Mouse (Mus musculus) stomach, embryonic 14.5 days (tissue): ENCODE measurements at regions not wholly inside any gene's neighbourhood (a gene's known extent, or its start where the extent isn't known, plus 50 kb on each side); places are given as distances from the start of the nearest gene placed in this dataset.

Experiments
- ATAC-seq: fragments of 200-750 bp; cut with Nextera tagmentation; 2 replicates; pipeline ENCODE4 v1.8.0; 2017; ENCODE audit warnings: low read depth, moderate TSS enrichment; ENCODE audit not compliant: insufficient number of reproducible peaks, insufficient read depth, low FRiP score
- H3K27ac ChIP-seq: fragments of 300-500 bp; sonication (generic); 2 replicates; pipeline ENCODE4 v1.5.1; 2014; ENCODE audit warnings: mild to moderate bottlenecking, low read length, moderate library complexity, mixed read lengths
- H3K27me3 ChIP-seq: fragments of 300-500 bp; sonication (generic); 2 replicates; pipeline ENCODE4 v1.6.1; 2014; ENCODE audit warnings: low read length, control low read depth, mixed read lengths; ENCODE audit not compliant: control insufficient read depth, insufficient read depth
- H3K36me3 ChIP-seq: fragments of 300-500 bp; sonication (generic); 2 replicates; pipeline ENCODE4 v1.6.1; 2014; ENCODE audit warnings: mild to moderate bottlenecking, control low read depth, low read length, moderate library complexity, mixed read lengths; ENCODE audit not compliant: control insufficient read depth, insufficient read depth
- H3K4me1 ChIP-seq: fragments of 300-500 bp; sonication (generic); 2 replicates; pipeline ENCODE4 v1.6.1; 2014; ENCODE audit warnings: low read length, control low read depth, mixed read lengths; ENCODE audit not compliant: control insufficient read depth, insufficient read depth
- H3K4me2 ChIP-seq: fragments of 300-500 bp; sonication (generic); replicated peaks from 2 replicates; pipeline ENCODE4 v1.6.1; 2014; ENCODE audit warnings: low read depth, low read length, control low read depth
- H3K4me3 ChIP-seq: fragments of 300-500 bp; sonication (generic); 2 replicates; pipeline ENCODE4 v1.5.1; 2014; ENCODE audit warnings: low read depth, low read length, control low read depth
- H3K9ac ChIP-seq: fragments of 300-500 bp; sonication (generic); replicated peaks from 2 replicates; pipeline ENCODE4 v1.6.1; 2014; ENCODE audit warnings: low read depth, mild to moderate bottlenecking, control low read depth, low read length, moderate library complexity, mixed read lengths
- H3K9me3 ChIP-seq: fragments of 300-500 bp; sonication (generic); 2 replicates; pipeline ENCODE4 v1.6.1; 2016; ENCODE audit warnings: low read depth, low read length, control low read depth; ENCODE audit not compliant: control insufficient read depth
- WGBS: fragments of 180-500 bp; shearing (Covaris S2); extraction: QIAGEN DNeasy Blood & Tissue Kit; methylation state at CpG from one replicate; pipeline ENCODE4 v1.1.7; 2014; 5-methylcytosine and 5-hydroxymethylcytosine counted together

- H3K4me2 ChIP-seq, result no peak overlapping the region
- no peaks in the 10 kb centered on the region for H3K9me3 ChIP-seq
- H3K9ac ChIP-seq, result no peak overlapping the region
- no peak for ATAC-seq
- no peaks in the 10 kb centered on the region for H3K36me3 ChIP-seq
- no peak overlapping the region for H3K4me3 ChIP-seq
- H3K4me1 ChIP-seq, result no peaks in the 10 kb centered on the region
- no peak overlapping the region for H3K27ac ChIP-seq
- no peaks in the 10 kb centered on the region for H3K27me3 ChIP-seq
These were observed 685.0 kb upstream of the Dpp10 start for GRCm38 (mm10) chr1:124730364-124730763.

GRCm38 (mm10) chr1:124718065-124718464 is 672.7 kb upstream of the Dpp10 start:
- 0 out of 2 replicates have a peak, but pooled peaks have one; percentile 37 for ATAC-seq
- Histone ChIP-seq H3K4me3 (no peak overlapping the region), H3K36me3 (no peaks in the 10 kb centered on the region), H3K9ac (no peak overlapping the region), H3K4me1 (no peaks in the 10 kb centered on the region), H3K27ac (no peak overlapping the region), H3K4me2 (no peak overlapping the region), H3K9me3 (no peaks in the 10 kb centered on the region), H3K27me3 (no peaks in the 10 kb centered on the region)
- WGBS, result 0% methylated on average over 1 of the region's 1 CpGs

GRCm38 (mm10) chr1:124706246-124706645 is 660.9 kb upstream of the Dpp10 start:
- no peak for ATAC-seq
- 81% methylated on average over 2 of the region's 2 CpGs for WGBS

GRCm38 (mm10) chr1:124674420-124674819 is 629.1 kb upstream of the Dpp10 start:
- Histone ChIP-seq H3K9me3 (no peaks in the 10 kb centered on the region), H3K36me3 (no peaks in the 10 kb centered on the region), H3K4me3 (no peak overlapping the region), H3K9ac (no peak overlapping the region), H3K4me1 (no peaks in the 10 kb centered on the region), H3K27me3 (no peaks in the 10 kb centered on the region), H3K27ac (no peak overlapping the region), H3K4me2 (no peak overlapping the region)
- no peak for ATAC-seq
- WGBS, result 30% methylated on average over 2 of the region's 2 CpGs

More at GRCm38 (mm10) chr1:124706246-124706645, 660.9 kb upstream of the Dpp10 start:
- H3K4me1 ChIP-seq, result no peaks in the 10 kb centered on the region
- no peak overlapping the region for H3K4me2 ChIP-seq
- H3K27ac ChIP-seq, result no peak overlapping the region
- no peaks in the 10 kb centered on the region for H3K9me3 ChIP-seq
- H3K27me3 ChIP-seq, result no peaks in the 10 kb centered on the region
- no peaks in the 10 kb centered on the region for H3K36me3 ChIP-seq
- no peak overlapping the region for H3K4me3 ChIP-seq
- no peak overlapping the region for H3K9ac ChIP-seq

- H3K9me3 ChIP-seq, result no peaks in the 10 kb centered on the region
- H3K9ac ChIP-seq, result no peak overlapping the region
- H3K4me1 ChIP-seq, result no peaks in the 10 kb centered on the region
- H3K27ac ChIP-seq, result no peak overlapping the region
- no peaks in the 10 kb centered on the region for H3K27me3 ChIP-seq
- no peak for ATAC-seq
- H3K36me3 ChIP-seq, result no peaks in the 10 kb centered on the region
- no peak overlapping the region for H3K4me3 ChIP-seq
- H3K4me2 ChIP-seq, result no peak overlapping the region
These were observed 607.5 kb upstream of the Dpp10 start for GRCm38 (mm10) chr1:124652872-124653271.

- H3K27ac ChIP-seq, result no peak overlapping the region
- no peak overlapping the region for H3K9ac ChIP-seq
- H3K36me3 ChIP-seq, result no peaks in the 10 kb centered on the region
- no peaks in the 10 kb centered on the region for H3K9me3 ChIP-seq
- no peak for ATAC-seq
- H3K27me3 ChIP-seq, result no peaks in the 10 kb centered on the region
- no peak overlapping the region for H3K4me3 ChIP-seq
- H3K4me1 ChIP-seq, result no peaks in the 10 kb centered on the region
- WGBS, result 81% methylated on average over 3 of the region's 3 CpGs
- H3K4me2 ChIP-seq, result no peak overlapping the region
These were observed 607.0 kb upstream of the Dpp10 start for GRCm38 (mm10) chr1:124652251-124652861.

GRCm38 (mm10) chr1:124635246-124635768 is 589.9 kb upstream of the Dpp10 start:
- ATAC-seq, result no peak
- Histone ChIP-seq H3K36me3 (no peaks in the 10 kb centered on the region), H3K4me2 (no peak overlapping the region), H3K27ac (no peak overlapping the region), H3K27me3 (no peaks in the 10 kb centered on the region), H3K4me1 (no peaks in the 10 kb centered on the region), H3K9me3 (no peaks in the 10 kb centered on the region), H3K4me3 (no peak overlapping the region), H3K9ac (no peak overlapping the region)

- H3K9ac ChIP-seq, result no peak overlapping the region
- no peak overlapping the region for H3K27ac ChIP-seq
- no peak overlapping the region for H3K4me2 ChIP-seq
- no peaks in the 10 kb centered on the region for H3K9me3 ChIP-seq
- H3K36me3 ChIP-seq, result no peaks in the 10 kb centered on the region
- no peak for ATAC-seq
- no peaks in the 10 kb centered on the region for H3K27me3 ChIP-seq
- no peak overlapping the region for H3K4me3 ChIP-seq
- H3K4me1 ChIP-seq, result no peaks in the 10 kb centered on the region
These were observed 584.7 kb upstream of the Dpp10 start for GRCm38 (mm10) chr1:124630084-124630483.

- WGBS, result 86% methylated on average over 1 of the region's 1 CpGs
- Histone ChIP-seq H3K36me3 (no peaks in the 10 kb centered on the region), H3K9me3 (no peaks in the 10 kb centered on the region), H3K9ac (no peak overlapping the region), H3K27ac (no peak overlapping the region), H3K4me1 (no peaks in the 10 kb centered on the region), H3K27me3 (no peaks in the 10 kb centered on the region), H3K4me2 (no peak overlapping the region), H3K4me3 (no peak overlapping the region)
- ATAC-seq, result no peak
These were observed 539.3 kb upstream of the Dpp10 start for GRCm38 (mm10) chr1:124584620-124585019.
